Mouse (Mus musculus): ENCODE measurements around the gene Olfr297. TPM values are rescaled to one million over a fixed set of nuclear protein-coding genes. Genes with fewer than 3 reads are reported as not detected.

Olfr297 gene
- not detected in 2 replicates for total RNA-seq (2017)

DNA sequence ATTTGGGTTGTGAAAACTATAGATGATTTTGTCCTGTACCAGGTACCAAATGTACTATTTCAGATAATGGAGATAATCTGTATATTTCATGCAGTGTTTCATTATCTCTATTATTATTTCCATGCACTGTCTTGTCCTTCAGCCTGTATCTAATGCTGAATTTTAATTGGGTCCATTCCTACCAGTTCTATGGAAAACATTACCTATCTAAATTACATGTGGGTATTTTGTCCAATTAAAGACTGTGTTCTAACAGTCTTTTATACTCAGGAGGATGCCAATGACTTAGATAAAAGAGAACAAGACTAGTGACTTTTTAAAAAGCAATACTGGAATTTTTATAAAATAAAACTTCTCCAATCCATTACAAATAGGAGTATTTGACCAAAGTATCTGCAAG, at the start of gene Olfr297:
Olfr297 (plus strand) TSS at position 301 of the 400 bp plus-strand sequence.
- ATAC-seq (ENCODE audit: extremely low read depth, insufficient number of reproducible peaks, low FRiP score, poor library complexity, severe bottlenecking) = no peak

GRCm38 (mm10) chr7:86492384-86492783, 27.4 kb upstream of the Olfr297 start, which contains the start of gene Olfr298:
Gene Olfr298, minus strand, starts transcription at chr7:86492484.
- ATAC-seq (ENCODE audit: extremely low read depth, insufficient number of reproducible peaks, low FRiP score, poor library complexity, severe bottlenecking) = no peak

Other genes with a start within 250 kb of the Olfr297 start
- gene Olfr310, start 242.8 kb upstream of the Olfr297 start, total RNA-seq (2017) = 0.47 TPM in 1 of 2 replicates, not detected in the other
- not detected in 2 replicates for gene Olfr309, start 206.3 kb upstream of the Olfr297 start, total RNA-seq (2017)
- gene Olfr308, start 194.3 kb upstream of the Olfr297 start, total RNA-seq (2017) = 0.23 TPM in 1 of 2 replicates, not detected in the other
- gene Olfr307, start 182.4 kb upstream of the Olfr297 start, total RNA-seq (2017) = not detected in 2 replicates
- gene Olfr305, start 153.0 kb upstream of the Olfr297 start, total RNA-seq (2017) = not detected in 2 replicates
- gene Olfr304, start 133.3 kb upstream of the Olfr297 start, total RNA-seq (2017) = not detected in 2 replicates
- gene Olfr303, start 122.2 kb upstream of the Olfr297 start, total RNA-seq (2017) = not detected in 2 replicates
- not detected in 2 replicates for gene Olfr301, start 116.1 kb upstream of the Olfr297 start, total RNA-seq (2017)
- gene Olfr299, start 60.0 kb upstream of the Olfr297 start, total RNA-seq (2017) = not detected in 2 replicates
- 0.25 TPM in 1 of 2 replicates, not detected in the other for gene Olfr298, start 27.5 kb upstream of the Olfr297 start, total RNA-seq (2017)
- gene Olfr295, start 63.9 kb downstream of the Olfr297 start, total RNA-seq (2017) = 0.23 TPM in 1 of 2 replicates, not detected in the other
- gene Olfr294, start 96.7 kb downstream of the Olfr297 start, total RNA-seq (2017) = not detected in 2 replicates
- not detected in 2 replicates for gene Olfr293, start 129.1 kb downstream of the Olfr297 start, total RNA-seq (2017)
- not detected in 2 replicates for gene Olfr292, start 168.4 kb downstream of the Olfr297 start, total RNA-seq (2017)